Mouse (Mus musculus) cerebellum, postnatal 10 days (tissue): ENCODE measurements around the gene Srarp.
A peak's percentile ranks its signal among the peaks of the same experiment; 100 is the strongest.

ENCODE experiments used
- DNase-seq, 2 experiments: peaks; one replicate each; pipeline ENCODE4 v3.0.0; 2021; ENCODE audit warnings: mixed read lengths in 2 of 2

Gene Srarp

GRCm38 (mm10) chr4:141423691-141424431, 12.0 kb downstream of the Srarp start:
- no peak for DNase-seq

DNA sequence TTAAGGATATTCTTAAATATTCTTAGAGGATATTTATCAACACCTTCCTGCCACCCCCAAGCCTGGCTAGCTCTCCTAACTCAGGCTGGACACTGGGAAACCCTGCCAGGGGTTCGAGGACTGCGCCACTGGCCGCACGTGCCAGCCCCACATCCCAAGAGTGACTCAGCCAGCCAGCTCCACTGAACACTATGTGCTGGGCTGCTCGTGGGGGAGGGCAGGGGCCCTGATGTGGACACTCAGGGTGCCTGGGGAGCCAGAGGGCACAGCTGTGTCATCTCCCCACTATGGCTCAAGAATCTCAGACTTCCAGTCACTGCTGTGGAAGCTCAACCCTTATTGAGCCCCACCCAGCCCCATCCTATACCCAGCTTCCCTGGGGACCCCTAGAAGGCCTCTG, 12.6 kb downstream of the Srarp start:
- DNase-seq, result no peak

DNA sequence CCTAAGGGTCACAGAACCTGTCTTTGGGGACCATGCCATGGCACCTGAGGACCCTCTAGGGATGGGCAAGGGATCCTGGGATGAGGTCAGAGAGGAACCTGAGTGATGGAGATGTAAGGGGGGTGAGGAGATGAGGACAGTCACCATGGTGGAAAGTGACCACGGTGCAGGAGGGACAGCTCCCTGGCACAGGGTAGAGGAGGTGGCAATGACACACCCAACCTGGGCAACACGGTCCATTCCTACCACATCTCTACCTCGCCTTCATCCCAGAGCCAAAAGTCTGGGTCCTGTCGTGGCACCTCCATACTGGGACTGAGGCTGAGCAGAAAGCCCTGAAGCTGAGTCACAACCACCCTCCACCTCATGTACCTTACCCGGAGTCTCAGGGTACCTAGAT, 13.1 kb downstream of the Srarp start:
- no peak for DNase-seq

- peak; percentile 80 to 85 for DNase-seq
These were observed 14.5 kb downstream of the Srarp start for GRCm38 (mm10) chr4:141421423-141421822.

GRCm38 (mm10) chr4:141420886-141421285, 15.0 kb downstream of the Srarp start:
- DNase-seq, result no peak

DNA sequence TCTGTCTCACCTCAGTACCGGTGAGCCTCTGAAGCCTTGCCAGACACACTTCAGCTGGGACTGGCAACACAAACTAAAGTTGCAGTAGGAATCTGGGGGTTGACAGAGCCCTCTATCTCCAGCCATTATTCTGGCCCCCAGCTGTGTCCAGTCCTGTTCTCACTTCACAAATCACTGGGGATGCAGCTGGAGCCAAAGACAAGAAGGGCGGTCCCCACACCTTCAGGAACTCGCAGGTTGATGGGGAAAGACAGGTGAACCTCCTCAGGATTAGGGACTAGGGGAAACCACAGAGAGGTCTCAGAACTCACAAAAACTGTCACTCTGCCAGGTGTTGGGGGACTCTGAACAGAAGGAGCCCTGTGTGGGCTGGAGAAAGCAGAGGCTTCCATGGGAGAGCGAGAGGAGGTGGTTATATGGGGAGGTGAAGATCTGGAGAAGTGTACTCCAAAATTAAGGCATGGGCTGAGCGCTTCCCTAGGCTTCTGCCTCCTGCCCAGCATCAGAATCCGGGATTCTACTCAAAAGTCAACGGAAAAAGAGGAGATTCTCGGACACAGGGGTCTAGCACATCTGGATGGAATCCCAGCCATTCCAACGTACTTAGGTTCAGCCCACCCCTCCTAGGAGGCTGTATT, 15.6 kb downstream of the Srarp start, which contains the start of gene Hspb7:
TSS of gene Hspb7 (plus strand) at position 588 of the 638 bp plus-strand sequence.
- no peak for DNase-seq

- no peak for DNase-seq
These were observed 16.3 kb downstream of the Srarp start for GRCm38 (mm10) chr4:141419398-141420191.

- DNase-seq, result no peak
These were observed 20.0 kb downstream of the Srarp start, which contains the start of gene Clcnkb for GRCm38 (mm10) chr4:141415924-141416323. Clcnkb (minus strand) TSS chr4:141416014.

- DNase-seq, result peak; percentile 48 to 53
These were observed 24.4 kb downstream of the Srarp start for GRCm38 (mm10) chr4:141411430-141411992.

- no peak for DNase-seq
These were observed 27.3 kb downstream of the Srarp start for GRCm38 (mm10) chr4:141408577-141408976.

GRCm38 (mm10) chr4:141406516-141407299, 29.2 kb downstream of the Srarp start:
- peak; percentile 54 to 65 for DNase-seq

DNA sequence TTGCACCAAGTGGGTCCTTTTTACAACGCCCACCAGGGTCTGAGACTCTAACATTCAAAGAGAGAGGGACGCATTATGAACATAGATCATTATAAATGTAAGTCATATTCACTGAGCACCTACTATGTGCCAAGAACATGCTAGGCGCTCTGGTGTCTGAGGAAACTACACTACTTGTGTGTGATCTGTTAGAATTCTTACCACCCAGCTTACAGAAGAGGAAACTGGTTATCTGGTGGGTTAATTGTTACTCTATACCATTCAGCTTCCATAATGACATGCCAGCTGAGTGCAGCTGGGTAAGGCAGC, 30.6 kb downstream of the Srarp start:
- DNase-seq, result no peak

DNA sequence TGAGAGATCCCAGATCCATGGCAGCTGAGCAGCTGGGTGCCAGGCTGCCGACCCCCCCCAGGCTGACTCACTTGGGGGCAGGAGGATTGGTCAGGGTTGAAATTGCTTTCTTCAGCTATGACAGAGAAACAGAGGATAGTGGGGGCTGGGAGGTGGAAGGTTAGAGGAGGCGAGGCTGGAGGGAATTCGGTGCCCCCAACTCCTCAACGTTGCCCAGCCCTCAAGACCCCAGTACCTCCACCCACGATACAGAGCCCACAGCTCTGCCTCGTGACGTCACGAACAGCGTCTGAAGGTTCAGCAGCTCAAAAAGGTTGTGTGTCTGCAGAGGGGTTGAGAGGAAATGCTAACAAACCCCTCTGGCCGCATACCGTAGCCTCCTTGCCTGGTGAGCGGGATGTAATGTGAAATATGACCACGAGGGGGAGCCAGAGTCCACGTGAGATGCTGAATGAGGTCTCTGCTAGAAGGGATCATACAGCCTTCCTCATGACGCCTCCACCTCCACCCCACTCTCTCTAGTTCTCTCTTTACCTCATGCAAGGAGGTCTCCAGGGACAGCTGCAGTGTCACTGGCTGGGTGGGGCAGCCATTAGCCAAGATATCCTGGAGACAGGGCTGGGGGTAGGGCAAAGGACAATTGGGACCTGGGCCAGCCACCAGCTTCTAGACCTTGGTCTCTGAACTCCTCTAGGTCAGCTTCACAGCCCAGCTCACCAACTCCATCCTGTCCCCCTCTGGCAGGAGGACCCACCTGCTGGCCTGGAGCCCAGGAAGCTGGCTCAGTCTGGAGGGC, 31.2 kb downstream of the Srarp start:
- DNase-seq, result peak; percentile 94 to 96

GRCm38 (mm10) chr4:141400171-141400570, 35.7 kb downstream of the Srarp start:
- DNase-seq, result no peak

DNA sequence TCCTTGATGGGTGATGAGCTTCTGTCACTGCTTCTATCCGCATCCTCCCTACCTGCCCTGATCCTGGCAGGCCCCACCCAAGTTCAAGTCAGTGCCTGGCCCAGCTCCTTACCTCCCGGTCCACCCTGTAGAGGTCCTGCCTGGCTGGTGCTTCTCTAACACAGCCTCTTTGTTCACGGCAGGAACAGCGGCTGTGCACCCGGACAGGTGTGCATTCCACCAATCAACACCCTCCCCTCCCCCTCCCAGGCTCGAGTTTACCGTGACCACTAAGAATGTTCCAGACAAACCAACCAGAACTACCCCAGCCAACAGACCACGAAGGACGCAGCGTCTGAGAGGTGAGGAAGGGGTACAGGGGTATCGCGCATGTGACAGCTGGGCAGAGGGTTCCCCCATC, 37.4 kb downstream of the Srarp start, which contains the start of gene Clcnka:
TSS of gene Clcnka (minus strand) at position 180 of the 400 bp plus-strand sequence.
- DNase-seq, result no peak

- no peak for DNase-seq
These were observed 38.0 kb downstream of the Srarp start for GRCm38 (mm10) chr4:141397861-141398260.

GRCm38 (mm10) chr4:141394751-141395150, 41.2 kb downstream of the Srarp start:
- no peak for DNase-seq

DNA sequence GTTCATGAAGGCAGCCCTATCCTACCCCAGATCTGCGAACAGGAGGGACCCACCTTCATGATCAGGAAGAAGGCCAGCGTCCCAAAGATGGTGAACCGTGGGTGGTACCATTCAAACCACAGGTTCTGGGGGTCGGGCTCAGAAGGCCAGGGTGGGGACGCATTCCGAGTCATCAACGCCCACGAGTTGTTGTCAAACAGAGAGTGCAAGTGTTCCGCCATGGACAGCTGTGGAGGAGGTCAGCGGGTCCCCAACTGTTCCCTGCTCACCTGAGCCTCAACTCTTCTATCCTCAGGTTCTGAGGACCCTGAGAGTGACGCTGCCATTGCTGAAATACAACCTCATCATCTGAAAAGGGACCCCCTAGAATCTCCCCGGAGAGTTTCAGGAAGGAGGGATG, 44.6 kb downstream of the Srarp start:
- no peak for DNase-seq

DNA sequence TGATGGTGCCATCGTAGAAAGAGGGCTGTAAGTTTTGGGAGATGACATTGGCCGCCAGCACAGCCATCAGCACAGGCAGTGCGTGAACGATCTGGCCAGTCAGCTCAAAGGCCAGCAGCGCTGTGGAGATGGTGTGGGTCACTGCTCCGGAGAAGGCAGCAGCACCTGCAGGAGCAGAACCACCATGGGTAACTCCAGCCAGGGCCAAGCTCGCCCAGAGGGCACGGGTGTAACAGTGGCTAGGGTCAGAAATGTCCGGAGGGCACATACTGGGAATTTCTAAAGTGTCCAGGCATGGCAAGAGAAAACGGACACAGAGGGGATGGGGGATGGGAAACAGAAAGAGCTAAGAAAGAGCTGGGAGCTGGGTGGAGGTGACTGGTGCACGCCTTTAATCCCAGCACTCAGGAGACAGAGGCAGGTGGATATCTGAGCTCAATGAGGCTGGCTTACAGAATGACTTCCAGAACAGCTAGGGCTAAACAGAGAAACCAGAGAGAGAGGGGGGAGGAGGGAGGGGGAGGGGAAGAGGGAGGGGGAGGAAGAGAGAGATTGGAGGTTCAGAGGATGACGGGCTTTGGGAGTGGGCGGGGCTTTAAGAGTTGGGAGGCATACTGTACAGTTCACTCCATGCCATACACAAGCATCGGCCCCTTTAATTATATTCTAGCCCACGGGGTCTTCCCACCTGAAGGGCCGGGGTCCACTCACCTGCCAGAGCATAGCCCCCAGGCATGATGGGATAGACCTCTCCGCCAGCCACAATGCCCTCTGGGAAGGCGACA, 46.3 kb downstream of the Srarp start:
- no peak for DNase-seq

- no peak for DNase-seq
These were observed 48.0 kb downstream of the Srarp start for GRCm38 (mm10) chr4:141387933-141388332.
